Mouse (Mus musculus) bone marrow macrophage, adult 2 months (primary cell): ENCODE measurements around the gene Ptgis. TPM values are rescaled to one million over a fixed set of nuclear protein-coding genes. Genes with fewer than 3 reads are reported as not detected.

Experiments
- H3K27ac ChIP-seq: 2 replicates; pipeline ENCODE4 v1.5.1; 2012; ENCODE audit warnings: low read depth, low read length; ENCODE audit not compliant: insufficient read depth
- H3K4me1 ChIP-seq: 2 replicates; pipeline ENCODE4 v1.6.1; 2012; ENCODE audit warnings: low read length; ENCODE audit not compliant: control insufficient read depth, insufficient read depth
- H3K4me3 ChIP-seq: 2 replicates; pipeline ENCODE4 v1.5.1; 2012; ENCODE audit warnings: mild to moderate bottlenecking, low read length, moderate library complexity; ENCODE audit not compliant: insufficient read depth
- CTCF ChIP-seq: IDR thresholded peaks from 2 replicates; pipeline ENCODE4 v1.5.1; 2012; ENCODE audit warnings: low read depth, mild to moderate bottlenecking, low read length, moderate library complexity
- POLR2A ChIP-seq: IDR thresholded peaks from 2 replicates; pipeline ENCODE4 v1.6.1; 2012; ENCODE audit warnings: mild to moderate bottlenecking, low read depth, low read length, borderline replicate concordance
- polyA plus RNA-seq: library from polyadenylated mRNA; stranded (reverse); fragments of >200 nt; gene quantifications from 2 replicates; pipeline ENCODE4 v1.2.4, GENCODE M21; 2012; ENCODE audit not compliant: missing spikeins, insufficient read depth, insufficient read length

Ptgis gene
- polyA plus RNA-seq, 1 experiment, result not detected

GRCm38 (mm10) chr2:167193361-167193760, 47.0 kb downstream of the Ptgis start:
- Histone ChIP-seq H3K4me1 (no peaks in the 10 kb centered on the region), H3K4me3 (no peak overlapping the region)

GRCm38 (mm10) chr2:167190076-167190399, 50.4 kb downstream of the Ptgis start, which contains the start of gene Kcnb1:
Gene Kcnb1, minus strand, starts transcription at chr2:167190155.
- H3K4me3 ChIP-seq, result peak within 1 kb of the TSS; percentile 20
- H3K27ac ChIP-seq, result no peak within 1 kb of the TSS
- TF ChIP-seq POLR2A (no peak), CTCF (no peak)
- no peaks in the 10 kb centered on the region for H3K4me1 ChIP-seq

More at GRCm38 (mm10) chr2:167193361-167193760, 47.0 kb downstream of the Ptgis start:
- no peak overlapping the region for H3K27ac ChIP-seq
- TF ChIP-seq CTCF, result no peak
- no peak for TF ChIP-seq POLR2A

GRCm38 (mm10) chr2:167189291-167190075, 50.9 kb downstream of the Ptgis start:
- peak overlapping the region; percentile 20 for H3K4me3 ChIP-seq
- TF ChIP-seq CTCF, result no peak
- no peak for TF ChIP-seq POLR2A

GRCm38 (mm10) chr2:167188315-167189207, 51.8 kb downstream of the Ptgis start:
- H3K4me3 ChIP-seq, result peak overlapping the region; percentile 49
- TF ChIP-seq CTCF, result no peak
- no peak for TF ChIP-seq POLR2A
- H3K27ac ChIP-seq, result no peak overlapping the region
- no peaks in the 10 kb centered on the region for H3K4me1 ChIP-seq

More at GRCm38 (mm10) chr2:167189291-167190075, 50.9 kb downstream of the Ptgis start:
- Histone ChIP-seq H3K27ac (no peak overlapping the region), H3K4me1 (no peaks in the 10 kb centered on the region)

- TF ChIP-seq CTCF (no peak), POLR2A (no peak)
- Histone ChIP-seq H3K4me1 (no peaks in the 10 kb centered on the region), H3K4me3 (no peak overlapping the region), H3K27ac (no peak overlapping the region)
These were observed 53.3 kb downstream of the Ptgis start for GRCm38 (mm10) chr2:167187119-167187518.

- no peaks in the 10 kb centered on the region for H3K4me1 ChIP-seq
- TF ChIP-seq POLR2A, result no peak
- TF ChIP-seq CTCF, result no peak
- H3K4me3 ChIP-seq, result no peak overlapping the region
- H3K27ac ChIP-seq, result no peak overlapping the region
These were observed 53.9 kb downstream of the Ptgis start for GRCm38 (mm10) chr2:167186544-167186943.

- Histone ChIP-seq H3K4me3 (no peak overlapping the region), H3K4me1 (no peaks in the 10 kb centered on the region), H3K27ac (no peak overlapping the region)
- TF ChIP-seq POLR2A (no peak), CTCF (no peak)
These were observed 54.4 kb downstream of the Ptgis start for GRCm38 (mm10) chr2:167186003-167186402.

GRCm38 (mm10) chr2:167185432-167185831, 55.0 kb downstream of the Ptgis start:
- Histone ChIP-seq H3K4me3 (no peak overlapping the region), H3K4me1 (no peaks in the 10 kb centered on the region), H3K27ac (no peak overlapping the region)
- TF ChIP-seq CTCF, result no peak
- no peak for TF ChIP-seq POLR2A

- TF ChIP-seq POLR2A, result no peak
- TF ChIP-seq CTCF, result no peak
- no peak overlapping the region for H3K27ac ChIP-seq
- no peak overlapping the region for H3K4me3 ChIP-seq
- H3K4me1 ChIP-seq, result no peaks in the 10 kb centered on the region
These were observed 58.6 kb downstream of the Ptgis start for GRCm38 (mm10) chr2:167181662-167182389.
